Mouse (Mus musculus) myocyte (in vitro differentiated cells): Measurements from ENCODE around the gene Cd27. TPM values are rescaled to one million over a fixed set of nuclear protein-coding genes. Genes with fewer than 3 reads are reported as not detected.
"Not testable (repeated sequence)": the region's sequence is repeated elsewhere in the genome, so short reads cannot be mapped to it uniquely, and the experiment has no call there.

Experiments
- H3K27me3 ChIP-seq: one replicate; pipeline ENCODE4 v1.6.1; 2011; ENCODE audit not compliant: control insufficient read depth, insufficient read depth, insufficient read length
- H3K36me3 ChIP-seq: one replicate; pipeline ENCODE4 v1.6.1; 2011; ENCODE audit not compliant: control insufficient read depth, insufficient read depth
- H3K4me2 ChIP-seq: one replicate; pipeline ENCODE4 v1.6.1; 2011; ENCODE audit warnings: low read depth, control low read depth
- H3K4me3 ChIP-seq: one replicate; pipeline ENCODE4 v1.5.1; 2011; ENCODE audit warnings: mild to moderate bottlenecking, control low read depth, moderate library complexity
- H3K79me2 ChIP-seq: one replicate; pipeline ENCODE4 v1.6.1; 2011; ENCODE audit not compliant: control insufficient read depth, insufficient read depth
- H3ac ChIP-seq: one replicate; pipeline ENCODE4 v1.6.1; 2011; ENCODE audit not compliant: control insufficient read depth, insufficient read length
- CEBPB ChIP-seq: IDR thresholded peaks from 2 replicates; pipeline ENCODE4 v1.6.1; 2011; ENCODE audit warnings: mild to moderate bottlenecking, moderate library complexity; ENCODE audit not compliant: poor library complexity, insufficient read depth, severe bottlenecking
- E2F4 ChIP-seq: IDR thresholded peaks from one replicate; pipeline ENCODE4 v1.6.1; 2011; ENCODE audit warnings: mild to moderate bottlenecking, control low read depth, moderate library complexity; ENCODE audit not compliant: insufficient read depth
- MAX ChIP-seq: IDR thresholded peaks from one replicate; pipeline ENCODE4 v1.6.1; 2011; ENCODE audit warnings: low read depth, mild to moderate bottlenecking, control low read depth
- MYOD1 ChIP-seq, 3 experiments: IDR thresholded peaks; one replicate each; pipeline ENCODE4 v1.6.1; 2011; ENCODE audit warnings: control low read depth in 2 of 3, low read depth in 2 of 3, mild to moderate bottlenecking in 2 of 3, moderate library complexity in 1 of 3; ENCODE audit not compliant: insufficient read length in 2 of 3, control insufficient read depth in 1 of 3
- MYOG ChIP-seq, 3 experiments: IDR thresholded peaks; one replicate each; pipeline ENCODE4 v1.6.1; 2011; ENCODE audit warnings: control low read depth in 2 of 3, low read depth in 2 of 3, mild to moderate bottlenecking in 2 of 3; ENCODE audit not compliant: insufficient read length in 2 of 3, control insufficient read depth in 1 of 3, insufficient read depth in 1 of 3
- POLR2A ChIP-seq: IDR thresholded peaks from one replicate; pipeline ENCODE4 v1.6.1; 2011; ENCODE audit warnings: low read depth, mild to moderate bottlenecking, control low read depth, moderate library complexity; ENCODE audit not compliant: insufficient read length
- POLR2AphosphoS2 ChIP-seq: IDR thresholded peaks from one replicate; pipeline ENCODE4 v1.6.1; 2011; ENCODE audit warnings: low read depth, control low read depth; ENCODE audit not compliant: insufficient read length
- REST ChIP-seq: IDR thresholded peaks from one replicate; pipeline ENCODE4 v1.6.1; 2011; ENCODE audit warnings: mild to moderate bottlenecking, control low read depth, moderate library complexity; ENCODE audit not compliant: insufficient read depth, insufficient read length
- SRF ChIP-seq: IDR thresholded peaks from one replicate; pipeline ENCODE4 v1.6.1; 2011; ENCODE audit warnings: low read depth; ENCODE audit not compliant: control insufficient read depth, insufficient read length
- TCF12 ChIP-seq: IDR thresholded peaks from one replicate; pipeline ENCODE4 v1.6.1; 2011; ENCODE audit warnings: mild to moderate bottlenecking, control low read depth; ENCODE audit not compliant: poor library complexity, insufficient read depth, severe bottlenecking
- TCF3 ChIP-seq: IDR thresholded peaks from one replicate; pipeline ENCODE4 v1.6.1; 2011; ENCODE audit warnings: low read depth, control low read depth; ENCODE audit not compliant: insufficient read length
- USF1 ChIP-seq: IDR thresholded peaks from one replicate; pipeline ENCODE4 v1.6.1; 2011; ENCODE audit warnings: low read depth, mild to moderate bottlenecking, control low read depth, moderate library complexity
- polyA plus RNA-seq: library from polyadenylated mRNA; unstranded; fragments of >200 nt; fragmentation: generic; extraction: Trizol; gene quantifications from one replicate; pipeline ENCODE4 v1.2.1, GENCODE M21; 2012; ENCODE audit warnings: missing spikeins

The Cd27 gene
- polyA plus RNA-seq, 1 experiment, result 1.5 TPM

DNA sequence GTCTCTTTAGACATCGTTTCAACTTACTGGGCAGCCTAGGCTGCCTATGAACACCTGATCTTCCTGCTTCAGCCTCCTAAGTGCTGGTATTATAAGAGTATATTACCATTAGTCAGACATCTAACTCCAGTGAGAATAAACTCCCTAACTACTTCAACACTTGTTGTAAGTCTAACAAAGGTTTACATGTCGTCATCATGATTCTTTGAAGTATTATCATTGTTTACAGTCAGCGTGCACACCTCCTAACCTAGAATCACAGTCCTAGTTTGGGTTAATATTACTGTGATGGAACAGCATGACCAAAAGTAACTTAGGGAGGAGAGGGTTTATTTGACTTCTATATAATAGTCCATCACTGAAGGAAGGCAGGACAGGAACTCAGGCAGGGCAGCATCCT, 30.7 kb upstream of the Cd27 start:
- Histone ChIP-seq H3K4me2 (no peak overlapping the region), H3K36me3 (no peaks in the 10 kb centered on the region), H3K27me3 (no peaks in the 10 kb centered on the region), H3K4me3 (no peak overlapping the region), H3K79me2 (no peaks in the 10 kb centered on the region), H3ac (no peak overlapping the region)
- TF ChIP-seq POLR2AphosphoS2 (no peak), SRF (no peak), REST (no peak), MYOG (IDR thresholded peaks at IDR 0.05; ENCODE audit: control insufficient read depth in 1 of 3, insufficient read depth in 1 of 3, insufficient read length in 2 of 3, low read depth in 2 of 3) (no peak), MYOD1 (IDR thresholded peaks at IDR 0.05; ENCODE audit: control insufficient read depth in 1 of 3, insufficient read length in 2 of 3, low read depth in 2 of 3) (no peak), USF1 (no peak), TCF3 (no peak), MAX (no peak), TCF12 (no peak), POLR2A (no peak), E2F4 (no peak), CEBPB (no peak)

DNA sequence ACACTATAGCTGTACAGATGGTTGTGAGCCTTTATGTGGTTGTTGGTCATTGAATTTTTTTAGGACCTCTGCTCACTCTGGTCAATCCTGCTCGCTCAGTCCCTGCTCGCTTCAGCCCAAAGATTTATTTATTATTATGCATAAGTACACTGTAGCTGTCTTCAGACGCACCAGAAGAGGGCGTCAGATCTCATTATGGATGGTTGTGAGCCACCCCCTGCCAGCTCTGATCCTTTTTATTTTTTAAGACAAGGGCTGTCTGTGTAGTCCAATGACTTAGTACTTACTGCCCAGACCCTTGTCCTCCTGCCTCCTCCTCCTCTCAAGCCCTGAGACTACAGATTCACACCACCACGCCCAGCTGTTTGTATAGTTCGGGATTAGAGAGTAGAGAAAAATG, 29.8 kb upstream of the Cd27 start:
- not testable (repeated sequence) for H3ac ChIP-seq, H3K36me3 ChIP-seq, H3K4me3 ChIP-seq

DNA sequence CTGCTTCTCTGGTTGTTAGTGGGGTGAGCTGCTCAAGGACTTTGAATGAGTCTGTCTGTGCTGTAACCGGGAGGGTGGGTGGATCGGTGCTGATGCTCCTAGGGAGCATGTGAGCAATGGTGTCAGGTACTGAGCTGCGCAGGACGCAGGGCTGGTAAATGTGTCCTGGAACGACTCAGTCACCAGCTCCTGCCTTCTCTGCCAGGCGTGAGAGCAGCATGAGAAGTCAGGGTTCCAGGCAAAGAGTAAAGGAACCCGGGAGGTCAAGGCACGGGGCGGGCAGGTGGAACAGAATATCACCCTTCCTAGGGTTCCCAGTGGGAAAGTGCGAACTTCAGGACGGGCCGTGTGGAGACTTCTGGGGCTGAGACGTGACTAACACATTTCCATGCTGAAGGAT, 29.3 kb upstream of the Cd27 start:
- TF ChIP-seq POLR2AphosphoS2 (no peak), POLR2A (no peak), USF1 (no peak), TCF3 (no peak), MAX (no peak), MYOD1 (IDR thresholded peaks at IDR 0.05; ENCODE audit: control insufficient read depth in 1 of 3, insufficient read length in 2 of 3, low read depth in 2 of 3) (no peak), E2F4 (no peak), MYOG (IDR thresholded peaks at IDR 0.05; ENCODE audit: control insufficient read depth in 1 of 3, insufficient read depth in 1 of 3, insufficient read length in 2 of 3, low read depth in 2 of 3) (no peak), REST (no peak), CEBPB (no peak)
- Histone ChIP-seq H3K27me3 (no peaks in the 10 kb centered on the region), H3K36me3 (no peaks in the 10 kb centered on the region), H3ac (no peak overlapping the region), H3K4me2 (no peak overlapping the region), H3K79me2 (no peaks in the 10 kb centered on the region), H3K4me3 (no peak overlapping the region)

More for the DNA sequence above, 29.8 kb upstream of the Cd27 start:
- not testable (repeated sequence) for H3K27me3 ChIP-seq, H3K4me2 ChIP-seq, H3K79me2 ChIP-seq

DNA sequence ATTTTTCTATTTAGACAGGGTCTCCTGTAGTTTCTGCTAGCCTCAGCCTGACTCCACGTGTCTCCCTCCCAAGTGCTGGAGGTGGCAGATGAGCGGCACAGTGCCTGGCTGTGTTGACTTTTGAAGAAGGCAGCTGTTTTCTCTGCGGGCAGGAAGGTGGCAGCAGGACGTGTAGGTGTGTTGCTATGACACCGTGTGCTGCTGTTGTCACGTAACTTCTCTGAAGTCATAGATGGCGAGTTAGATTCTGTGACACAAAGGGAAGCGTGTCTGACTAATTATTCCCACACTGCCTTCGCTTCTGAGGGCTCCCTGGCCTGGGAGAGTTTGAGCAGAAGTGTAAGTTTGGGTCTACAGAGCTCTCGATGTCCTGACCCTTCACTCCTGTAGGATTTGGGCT, 28.4 kb upstream of the Cd27 start:
- TF ChIP-seq MYOD1 (IDR thresholded peaks at IDR 0.05; ENCODE audit: control insufficient read depth in 1 of 3, insufficient read length in 2 of 3, low read depth in 2 of 3) (peak in 1 of 3 experiments; percentile 82), SRF (no peak), MYOG (IDR thresholded peaks at IDR 0.05; ENCODE audit: control insufficient read depth in 1 of 3, insufficient read depth in 1 of 3, insufficient read length in 2 of 3, low read depth in 2 of 3) (peak in 1 of 3 experiments; percentile 80)
- Histone ChIP-seq H3ac (no peak overlapping the region), H3K4me3 (no peak overlapping the region), H3K4me2 (no peak overlapping the region), H3K27me3 (no peaks in the 10 kb centered on the region), H3K79me2 (no peaks in the 10 kb centered on the region), H3K36me3 (no peaks in the 10 kb centered on the region)

DNA sequence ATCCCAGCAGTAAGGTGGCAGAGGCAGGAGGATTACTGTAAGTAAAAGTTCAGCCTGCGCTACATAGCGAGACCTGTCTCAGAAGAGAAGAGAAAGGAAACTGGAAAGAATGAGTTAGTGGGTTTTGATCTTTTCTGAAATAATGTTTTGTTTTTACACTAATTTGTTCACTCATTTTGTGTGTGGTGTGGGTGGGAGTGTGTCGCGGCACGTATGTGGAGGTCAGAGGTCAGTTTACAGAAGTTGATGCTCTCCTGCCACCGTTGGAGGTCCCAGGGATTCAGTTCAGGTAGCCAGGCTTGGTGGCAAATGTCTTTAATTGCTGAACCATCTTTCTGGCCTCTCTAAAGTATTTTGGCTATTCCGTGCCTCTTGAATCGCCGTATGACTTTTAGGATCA, 27.4 kb upstream of the Cd27 start:
- Histone ChIP-seq H3ac (no peak overlapping the region), H3K4me2 (no peak overlapping the region), H3K36me3 (no peaks in the 10 kb centered on the region), H3K27me3 (no peaks in the 10 kb centered on the region), H3K79me2 (no peaks in the 10 kb centered on the region), H3K4me3 (no peak overlapping the region)
- TF ChIP-seq CEBPB, result no peak
- no peak for TF ChIP-seq POLR2A
- TF ChIP-seq SRF, result no peak
- no peak for TF ChIP-seq MAX
- no peak for TF ChIP-seq E2F4
- no peak for TF ChIP-seq REST
- TF ChIP-seq POLR2AphosphoS2, result no peak
- TF ChIP-seq MYOG (IDR thresholded peaks at IDR 0.05; ENCODE audit: control insufficient read depth in 1 of 3, insufficient read depth in 1 of 3, insufficient read length in 2 of 3, low read depth in 2 of 3), result no peak
- TF ChIP-seq TCF12, result no peak
- TF ChIP-seq USF1, result no peak
- TF ChIP-seq MYOD1 (IDR thresholded peaks at IDR 0.05; ENCODE audit: control insufficient read depth in 1 of 3, insufficient read length in 2 of 3, low read depth in 2 of 3), result no peak
- no peak for TF ChIP-seq TCF3
